Mouse (Mus musculus): Measurements from ENCODE around the gene D630045J12Rik. TPM values are rescaled to one million over a fixed set of nuclear protein-coding genes. Genes with fewer than 3 reads are reported as not detected.

D630045J12Rik gene
- polyA plus RNA-seq, 1 experiment from 2014 or later: 10.4 TPM

DNA sequence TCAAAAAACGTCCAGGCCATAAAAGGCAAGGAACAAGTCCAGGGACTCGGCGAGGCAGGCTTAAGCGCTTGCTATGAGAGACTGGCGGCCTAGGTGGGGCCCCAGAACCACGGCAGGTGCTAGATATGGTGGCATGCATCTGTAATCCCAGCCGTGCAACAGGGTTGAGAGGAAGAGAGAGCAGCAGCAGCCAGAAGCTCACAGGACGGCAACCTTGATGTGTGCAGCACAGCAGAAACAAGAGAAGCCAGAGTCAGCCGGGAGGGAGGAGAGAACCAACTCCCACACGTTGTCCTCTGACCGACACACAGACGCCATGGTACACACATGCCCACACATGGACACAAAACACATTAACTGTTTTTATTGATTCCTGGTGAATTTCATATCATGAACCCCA, 51.0 kb downstream of the D630045J12Rik start:
- Histone ChIP-seq H3K4me2 (ENCODE audit: low read length) (no peak overlapping the region), H3K9me3 (ENCODE audit: control insufficient read depth, low read length) (no peaks in the 10 kb centered on the region), H3K27ac (ENCODE audit: low read depth, low read length) (no peak overlapping the region), H3K4me1 (ENCODE audit: control insufficient read depth, insufficient read depth, low read depth, low read length) (peaks cover 9% of the 10 kb centered on the region), H3K9ac (ENCODE audit: low read depth, low read length) (no peak overlapping the region), H3K27me3 (replicated peaks; ENCODE audit: control insufficient read depth, insufficient read depth, low read length) (no peaks in the 10 kb centered on the region), H3K4me3 (ENCODE audit: low read length) (no peak overlapping the region), H3K36me3 (ENCODE audit: control insufficient read depth, insufficient read depth, low read length) (no peaks in the 10 kb centered on the region)
- ATAC-seq: no peak
- WGBS: 84% methylated on average over 12 of the region's 12 CpGs

DNA sequence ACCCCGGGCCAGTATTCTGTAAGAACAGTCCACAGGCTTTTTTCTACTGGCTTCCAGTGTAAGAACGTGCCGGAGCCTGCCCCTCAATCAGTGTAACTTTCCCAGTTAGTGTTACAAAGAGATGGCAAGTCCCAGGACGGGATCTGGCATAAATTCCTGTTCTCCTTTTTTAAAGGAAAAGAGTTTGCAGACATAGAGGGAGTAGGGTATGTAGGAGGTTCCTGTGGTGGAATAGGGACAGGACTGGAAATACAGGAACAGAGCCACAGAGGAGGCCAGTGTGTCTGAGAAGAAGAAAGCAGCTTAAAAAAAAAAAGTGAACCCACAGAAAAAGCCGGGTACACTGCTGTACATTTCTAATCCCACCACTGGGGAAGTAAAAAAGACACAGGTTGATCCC, 52.3 kb downstream of the D630045J12Rik start:
- no peak overlapping the region for H3K4me2 ChIP-seq (ENCODE audit: low read length)
- no peaks in the 10 kb centered on the region for H3K27me3 ChIP-seq (replicated peaks; ENCODE audit: control insufficient read depth, insufficient read depth, low read length)
- WGBS: 74% methylated on average over 5 of the region's 5 CpGs
- H3K9ac ChIP-seq (ENCODE audit: low read depth, low read length): no peak overlapping the region
- H3K27ac ChIP-seq (ENCODE audit: low read depth, low read length): no peak overlapping the region
- no peak for ATAC-seq
- no peaks in the 10 kb centered on the region; the same call in 1 of the 2 replicates for H3K4me1 ChIP-seq (ENCODE audit: control insufficient read depth, insufficient read depth, low read depth, low read length)
- no peak overlapping the region for H3K4me3 ChIP-seq (ENCODE audit: low read length)
- H3K36me3 ChIP-seq (ENCODE audit: control insufficient read depth, insufficient read depth, low read length): no peaks in the 10 kb centered on the region
- no peaks in the 10 kb centered on the region for H3K9me3 ChIP-seq (ENCODE audit: control insufficient read depth, low read length)

DNA sequence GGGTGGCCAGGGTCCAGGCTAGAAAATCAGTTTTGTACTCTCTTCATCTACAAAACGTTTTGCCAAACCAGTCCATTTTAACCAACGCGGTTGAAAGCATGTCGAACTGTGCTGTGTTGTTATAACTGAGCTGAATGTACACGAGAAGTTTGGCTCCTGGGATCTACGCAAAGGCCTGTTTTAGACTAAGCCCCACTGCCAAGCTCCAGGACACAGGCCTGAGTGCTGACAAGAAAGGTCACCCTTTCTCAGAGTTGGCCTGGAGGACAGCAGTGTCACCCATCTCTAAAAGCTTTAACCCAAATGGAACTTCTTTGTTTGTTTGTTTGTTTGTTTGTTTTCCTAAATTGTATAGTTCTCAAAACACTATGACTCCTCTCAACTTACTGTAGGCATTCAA, 54.2 kb downstream of the D630045J12Rik start:
- WGBS: 90% methylated on average over 6 of the region's 6 CpGs
- Histone ChIP-seq H3K36me3 (ENCODE audit: control insufficient read depth, insufficient read depth, low read length) (peaks cover 11% of the 10 kb centered on the region; the same call in 1 of the 2 replicates), H3K4me1 (ENCODE audit: control insufficient read depth, insufficient read depth, low read depth, low read length) (no peaks in the 10 kb centered on the region; the same call in 1 of the 2 replicates), H3K4me3 (ENCODE audit: low read length) (no peak overlapping the region), H3K9me3 (ENCODE audit: control insufficient read depth, low read length) (no peaks in the 10 kb centered on the region), H3K27me3 (replicated peaks; ENCODE audit: control insufficient read depth, insufficient read depth, low read length) (no peaks in the 10 kb centered on the region), H3K4me2 (ENCODE audit: low read length) (no peak overlapping the region), H3K27ac (ENCODE audit: low read depth, low read length) (no peak overlapping the region), H3K9ac (ENCODE audit: low read depth, low read length) (no peak overlapping the region)
- ATAC-seq: no peak

DNA sequence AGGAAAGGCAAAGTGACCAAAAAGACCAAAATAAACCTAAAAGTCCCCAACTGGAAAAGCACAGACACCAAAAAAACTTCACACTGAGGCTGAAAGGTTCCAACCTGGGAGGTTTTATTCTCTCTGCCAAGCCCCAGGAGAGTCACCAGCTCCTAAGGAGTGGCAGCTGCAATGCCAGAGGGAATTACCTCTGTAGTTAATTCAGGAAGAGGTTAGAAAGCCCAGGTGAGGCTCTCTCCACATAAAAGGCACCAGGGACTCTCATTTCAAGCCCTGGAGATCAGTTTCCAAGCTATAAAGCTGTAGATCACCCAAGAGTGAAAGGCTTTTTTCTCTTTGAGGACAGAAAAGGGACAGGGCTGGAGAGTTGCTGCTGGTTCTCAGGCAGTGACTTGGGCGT, 55.1 kb downstream of the D630045J12Rik start:
- Histone ChIP-seq H3K36me3 (ENCODE audit: control insufficient read depth, insufficient read depth, low read length) (peaks cover 18% of the 10 kb centered on the region; the same call in 1 of the 2 replicates), H3K4me2 (ENCODE audit: low read length) (no peak overlapping the region), H3K4me1 (ENCODE audit: control insufficient read depth, insufficient read depth, low read depth, low read length) (no peaks in the 10 kb centered on the region; the same call in 1 of the 2 replicates), H3K27me3 (replicated peaks; ENCODE audit: control insufficient read depth, insufficient read depth, low read length) (no peaks in the 10 kb centered on the region), H3K9me3 (ENCODE audit: control insufficient read depth, low read length) (no peaks in the 10 kb centered on the region), H3K9ac (ENCODE audit: low read depth, low read length) (no peak overlapping the region), H3K27ac (ENCODE audit: low read depth, low read length) (no peak overlapping the region), H3K4me3 (ENCODE audit: low read length) (no peak overlapping the region)
- ATAC-seq: no peak
- 100% methylated on average over 1 of the region's 1 CpGs for WGBS

DNA sequence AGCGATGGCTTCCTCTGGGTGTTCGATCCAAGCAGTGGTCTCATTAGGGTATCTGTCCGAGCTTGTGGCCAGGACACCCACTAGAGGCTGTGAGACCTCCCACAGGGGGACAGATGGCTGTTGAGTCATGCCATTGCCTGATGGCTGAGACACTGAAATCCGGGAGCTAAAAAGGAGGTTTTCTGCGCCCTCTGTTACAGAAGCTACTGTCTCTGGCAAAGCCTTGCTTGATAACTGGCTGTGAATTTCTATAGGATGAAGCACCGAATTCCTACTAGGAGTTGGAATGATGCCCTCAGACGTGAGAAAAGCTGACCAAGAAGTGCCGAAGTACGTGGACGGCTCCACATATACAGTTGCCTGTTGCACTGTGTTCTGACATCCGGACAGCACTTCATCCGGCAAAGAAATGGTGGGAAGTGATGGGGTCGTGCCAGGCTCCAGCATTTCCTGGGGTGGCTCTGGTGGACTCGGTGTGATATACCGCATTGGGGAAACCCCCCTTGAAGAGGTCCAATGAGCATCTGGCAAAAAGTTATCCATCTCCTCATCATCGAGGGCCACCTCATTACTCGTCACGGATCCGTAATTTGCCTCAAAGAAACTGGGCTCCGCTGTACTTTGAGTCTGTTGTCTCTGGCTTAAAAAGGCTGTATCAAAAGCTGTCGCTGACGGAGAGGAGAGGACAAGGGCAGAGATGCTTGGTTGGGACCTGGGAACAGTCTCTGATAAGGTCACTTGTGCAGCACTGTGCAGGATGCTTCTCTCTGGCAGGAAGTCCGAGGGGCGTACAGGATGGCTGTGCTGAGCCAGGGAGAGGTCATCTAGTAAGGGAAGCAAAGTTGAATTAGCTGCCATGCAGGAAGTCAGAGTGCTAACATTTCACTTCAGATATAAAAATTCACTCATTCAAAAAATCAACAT, 57.3 kb downstream of the D630045J12Rik start:
- Histone ChIP-seq H3K36me3 (ENCODE audit: control insufficient read depth, insufficient read depth, low read length) (peaks cover 18% of the 10 kb centered on the region; the same call in 1 of the 2 replicates), H3K9ac (ENCODE audit: low read depth, low read length) (no peak overlapping the region), H3K27me3 (replicated peaks; ENCODE audit: control insufficient read depth, insufficient read depth, low read length) (no peaks in the 10 kb centered on the region), H3K27ac (ENCODE audit: low read depth, low read length) (no peak overlapping the region), H3K4me1 (ENCODE audit: control insufficient read depth, insufficient read depth, low read depth, low read length) (no peaks in the 10 kb centered on the region), H3K4me2 (ENCODE audit: low read length) (no peak overlapping the region), H3K9me3 (ENCODE audit: control insufficient read depth, low read length) (no peaks in the 10 kb centered on the region), H3K4me3 (ENCODE audit: low read length) (no peak overlapping the region)
- no peak for ATAC-seq
- 92% methylated on average over 24 of the region's 24 CpGs for WGBS

DNA sequence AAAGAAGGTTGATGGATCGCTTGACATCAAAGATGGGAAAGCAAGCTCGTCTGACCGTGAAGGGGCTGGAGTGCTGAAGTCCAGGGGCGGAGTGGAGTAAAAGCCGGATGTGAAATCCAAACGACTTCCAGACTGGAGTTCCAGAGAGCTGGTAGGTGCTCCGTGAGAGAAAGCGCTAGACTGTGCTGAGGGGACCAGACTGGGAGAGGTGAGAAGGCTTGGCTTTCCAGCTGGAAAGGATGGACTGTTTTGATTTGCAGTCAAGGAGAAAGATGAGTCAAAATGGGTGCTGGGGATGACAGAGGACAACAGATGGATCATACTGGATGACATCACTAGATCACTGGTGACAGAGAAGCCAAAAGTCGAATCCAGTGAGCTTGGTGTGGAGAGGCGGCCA, 58.5 kb downstream of the D630045J12Rik start:
- no peak for ATAC-seq
- Histone ChIP-seq H3K4me3 (ENCODE audit: low read length) (no peak overlapping the region), H3K4me2 (ENCODE audit: low read length) (no peak overlapping the region), H3K9ac (ENCODE audit: low read depth, low read length) (no peak overlapping the region), H3K4me1 (ENCODE audit: control insufficient read depth, insufficient read depth, low read depth, low read length) (no peaks in the 10 kb centered on the region), H3K27me3 (replicated peaks; ENCODE audit: control insufficient read depth, insufficient read depth, low read length) (no peaks in the 10 kb centered on the region), H3K9me3 (ENCODE audit: control insufficient read depth, low read length) (no peaks in the 10 kb centered on the region), H3K27ac (ENCODE audit: low read depth, low read length) (no peak overlapping the region), H3K36me3 (ENCODE audit: control insufficient read depth, insufficient read depth, low read length) (peaks cover 18% of the 10 kb centered on the region; the same call in 1 of the 2 replicates)
- WGBS: 90% methylated on average over 10 of the region's 10 CpGs

DNA sequence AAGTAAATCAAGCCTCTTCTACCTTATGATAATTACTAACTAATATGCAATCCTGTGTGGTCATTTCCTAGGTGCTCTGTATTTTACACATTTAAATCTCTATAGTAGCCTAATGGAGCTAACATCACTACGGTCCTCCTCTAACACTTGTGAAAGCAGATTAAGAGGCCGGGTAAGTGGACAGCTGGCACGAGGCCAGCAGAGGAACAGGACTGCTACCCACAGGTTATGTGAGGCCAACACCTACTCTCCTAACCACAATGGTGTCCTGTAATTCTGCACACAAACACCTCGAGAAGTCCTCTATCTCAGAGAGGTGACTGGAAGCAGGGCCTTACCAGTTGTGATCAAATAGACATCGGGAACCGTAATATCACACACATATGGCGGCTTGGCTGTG, 59.8 kb downstream of the D630045J12Rik start:
- H3K4me2 ChIP-seq (ENCODE audit: low read length): no peak overlapping the region
- no peak overlapping the region for H3K9ac ChIP-seq (ENCODE audit: low read depth, low read length)
- H3K4me1 ChIP-seq (ENCODE audit: control insufficient read depth, insufficient read depth, low read depth, low read length): no peaks in the 10 kb centered on the region
- ATAC-seq: no peak
- H3K4me3 ChIP-seq (ENCODE audit: low read length): no peak overlapping the region
- peaks cover 18% of the 10 kb centered on the region; the same call in 1 of the 2 replicates for H3K36me3 ChIP-seq (ENCODE audit: control insufficient read depth, insufficient read depth, low read length)
- 91% methylated on average over 7 of the region's 7 CpGs for WGBS
- H3K9me3 ChIP-seq (ENCODE audit: control insufficient read depth, low read length): no peaks in the 10 kb centered on the region
- no peak overlapping the region for H3K27ac ChIP-seq (ENCODE audit: low read depth, low read length)
- H3K27me3 ChIP-seq (replicated peaks; ENCODE audit: control insufficient read depth, insufficient read depth, low read length): no peaks in the 10 kb centered on the region

DNA sequence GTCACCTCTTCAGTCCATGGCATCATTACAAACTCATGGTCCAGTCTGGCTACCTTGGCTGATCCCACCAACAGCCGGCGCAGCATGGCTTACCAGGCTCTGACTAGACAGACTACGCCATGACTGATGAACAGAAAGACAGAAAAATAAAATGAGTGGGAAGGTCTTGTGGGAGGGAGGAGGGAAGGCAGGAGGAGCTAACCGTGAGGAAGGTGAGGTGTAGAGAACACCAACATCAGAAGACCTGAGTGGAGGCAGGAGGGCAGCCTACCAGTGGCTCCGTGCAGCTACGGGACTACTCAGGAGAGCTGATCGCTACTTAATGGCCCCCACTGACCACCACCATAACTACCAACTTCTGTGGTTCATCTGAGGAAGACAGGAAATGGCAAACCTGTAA, 60.9 kb downstream of the D630045J12Rik start:
- no peak overlapping the region for H3K4me3 ChIP-seq (ENCODE audit: low read length)
- H3K27ac ChIP-seq (ENCODE audit: low read depth, low read length): no peak overlapping the region
- H3K27me3 ChIP-seq (replicated peaks; ENCODE audit: control insufficient read depth, insufficient read depth, low read length): no peaks in the 10 kb centered on the region
- ATAC-seq: no peak
- 98% methylated on average over 7 of the region's 7 CpGs for WGBS
- no peak overlapping the region for H3K9ac ChIP-seq (ENCODE audit: low read depth, low read length)
- H3K9me3 ChIP-seq (ENCODE audit: control insufficient read depth, low read length): no peaks in the 10 kb centered on the region
- no peaks in the 10 kb centered on the region for H3K4me1 ChIP-seq (ENCODE audit: control insufficient read depth, insufficient read depth, low read depth, low read length)
- no peak overlapping the region for H3K4me2 ChIP-seq (ENCODE audit: low read length)
- peaks cover 22% of the 10 kb centered on the region for H3K36me3 ChIP-seq (ENCODE audit: control insufficient read depth, insufficient read depth, low read length)

DNA sequence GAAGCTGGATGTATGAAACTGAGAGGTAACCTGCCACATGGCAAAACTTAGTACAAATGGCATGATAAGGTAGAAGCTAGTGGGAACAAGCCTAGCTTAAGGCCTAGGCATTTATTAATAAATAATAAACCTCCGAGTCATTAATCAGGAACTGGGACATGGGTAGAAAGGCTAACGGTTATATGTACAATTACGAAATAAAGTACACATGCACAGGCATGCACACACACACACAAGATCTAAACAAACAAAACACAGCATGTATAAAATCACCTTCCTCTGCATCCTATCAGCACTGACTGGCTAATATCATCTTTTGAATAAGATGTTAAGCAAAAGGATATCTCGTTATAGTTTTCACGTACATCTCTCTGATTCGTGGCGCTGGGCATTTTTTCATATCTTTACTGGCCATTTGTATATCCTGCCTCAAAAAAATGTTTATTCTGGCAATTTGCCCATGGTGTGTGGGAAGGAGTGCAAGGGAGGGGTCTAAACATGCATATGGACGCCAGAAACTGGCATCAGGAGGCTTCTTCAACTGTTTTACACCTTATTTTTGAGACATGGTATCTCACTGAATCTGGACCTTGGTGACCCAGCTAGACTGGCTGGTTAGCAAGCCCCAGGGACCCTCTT, 67.4 kb downstream of the D630045J12Rik start:
- no peak for ATAC-seq
- Histone ChIP-seq H3K9ac (ENCODE audit: low read depth, low read length) (no peak overlapping the region), H3K27ac (ENCODE audit: low read depth, low read length) (no peak overlapping the region), H3K4me1 (ENCODE audit: control insufficient read depth, insufficient read depth, low read depth, low read length) (no peaks in the 10 kb centered on the region), H3K4me3 (ENCODE audit: low read length) (no peak overlapping the region), H3K4me2 (ENCODE audit: low read length) (no peak overlapping the region), H3K36me3 (ENCODE audit: control insufficient read depth, insufficient read depth, low read length) (peaks cover 16% of the 10 kb centered on the region), H3K27me3 (replicated peaks; ENCODE audit: control insufficient read depth, insufficient read depth, low read length) (no peaks in the 10 kb centered on the region), H3K9me3 (ENCODE audit: control insufficient read depth, low read length) (no peaks in the 10 kb centered on the region)
- 83% methylated on average over 8 of the region's 8 CpGs for WGBS

Measured in hindbrain, embryonic 16.5 days (tissue).